Mouse (Mus musculus) regulatory T cell (primary cell): Measurements from ENCODE around the gene Cct3.
"Not testable (repeated sequence)": the region's sequence is repeated elsewhere in the genome, so short reads cannot be mapped to it uniquely, and the experiment has no call there.

ENCODE experiments used
- in situ Hi-C: fragments of 300-600 bp; cut with MboI, MseI; formaldehyde crosslinking; loops from one replicate; pipeline ENCODE4 v1.15.1; 2025; ENCODE audit warnings: high pct_unique_total_duplicates

The Cct3 gene

GRCm38 (mm10) chr3:88291970-88292369 lies 4.9 kb upstream of the Cct3 start:
- in situ Hi-C loops: no loop called here

GRCm38 (mm10) chr3:88295272-88295671 lies 1.6 kb upstream of the Cct3 start:
- in situ Hi-C loops: not testable (repeated sequence)

- in situ Hi-C loops: no loop called here
Measured at GRCm38 (mm10) chr3:88296110-88296560, 781 bp upstream of the Cct3 start.

- in situ Hi-C loops: no loop called here
Measured at GRCm38 (mm10) chr3:88297321-88297851, 470 bp downstream of the Cct3 start.

GRCm38 (mm10) chr3:88299172-88299571 lies 2.3 kb downstream of the Cct3 start:
- in situ Hi-C loops: no loop called here

GRCm38 (mm10) chr3:88324951-88325405 lies 28.1 kb downstream of the Cct3 start, which contains the start of gene Glmp:
TSS of gene Glmp (plus strand) at chr3:88325023.
- in situ Hi-C loops: no loop called here

- in situ Hi-C loops: no loop called here
Measured at GRCm38 (mm10) chr3:88328956-88329355, 32.0 kb downstream of the Cct3 start.

- in situ Hi-C loops: no loop called here
Measured at GRCm38 (mm10) chr3:88331282-88331681, 34.4 kb downstream of the Cct3 start.

GRCm38 (mm10) chr3:88334029-88334658 lies 37.2 kb downstream of the Cct3 start:
- in situ Hi-C loops: no loop called here

- in situ Hi-C loops: no loop called here
Measured at GRCm38 (mm10) chr3:88334902-88335435, 38.1 kb downstream of the Cct3 start.

GRCm38 (mm10) chr3:88335436-88336053 lies 38.6 kb downstream of the Cct3 start:
- in situ Hi-C loops: no loop called here

- in situ Hi-C loops: no loop called here
Measured at GRCm38 (mm10) chr3:88336058-88337013, 39.4 kb downstream of the Cct3 start, which contains the start of the genes Tmem79 and Smg5. TSS of gene Tmem79 (minus strand) at chr3:88336148. TSS of gene Smg5 (plus strand) at chr3:88336260.

GRCm38 (mm10) chr3:88337367-88338020 lies 40.6 kb downstream of the Cct3 start:
- in situ Hi-C loops: no loop called here

GRCm38 (mm10) chr3:88338316-88338715 lies 41.4 kb downstream of the Cct3 start:
- in situ Hi-C loops: no loop called here

- in situ Hi-C loops: no loop called here
Measured at GRCm38 (mm10) chr3:88339006-88339405, 42.1 kb downstream of the Cct3 start.

GRCm38 (mm10) chr3:88350732-88351131 lies 53.8 kb downstream of the Cct3 start:
- in situ Hi-C loops: loop anchor here (5.0 kb wide), 1 partner anchor 38 kb away; no protein-coding TSS in a partner anchor

GRCm38 (mm10) chr3:88352907-88353306 lies 56.0 kb downstream of the Cct3 start:
- in situ Hi-C loops: loop anchor here (5.0 kb wide), 1 partner anchor 41 kb away; no protein-coding TSS in a partner anchor

- in situ Hi-C loops: loop anchor here (5.0 kb wide), 1 partner anchor 42 kb away; no protein-coding TSS in a partner anchor
Measured at GRCm38 (mm10) chr3:88354396-88355165, 57.7 kb downstream of the Cct3 start.

- in situ Hi-C loops: no loop called here
Measured at GRCm38 (mm10) chr3:88359584-88359983, 62.7 kb downstream of the Cct3 start.

- in situ Hi-C loops: loop anchor here (10.0 kb wide), 1 partner anchor 1375 kb away; no protein-coding TSS in a partner anchor
Measured at GRCm38 (mm10) chr3:88359989-88360388, 63.1 kb downstream of the Cct3 start.
